Mouse (Mus musculus): Measurements from ENCODE around the gene Bhmt2.

The Bhmt2 gene

GRCm38 (mm10) chr13:93674131-93674561, at the start of gene Bhmt2, which contains the start of gene Dmgdh:
TSS of gene Bhmt2 (minus strand) at chr13:93674302.
TSS of gene Dmgdh (plus strand) at chr13:93674433.
- no peak for DNase-seq (ENCODE audit: low spot score in 2 of 2)

GRCm38 (mm10) chr13:93723455-93723854, 49.4 kb upstream of the Bhmt2 start:
- DNase-seq (ENCODE audit: low spot score in 2 of 2), result no peak

DNA sequence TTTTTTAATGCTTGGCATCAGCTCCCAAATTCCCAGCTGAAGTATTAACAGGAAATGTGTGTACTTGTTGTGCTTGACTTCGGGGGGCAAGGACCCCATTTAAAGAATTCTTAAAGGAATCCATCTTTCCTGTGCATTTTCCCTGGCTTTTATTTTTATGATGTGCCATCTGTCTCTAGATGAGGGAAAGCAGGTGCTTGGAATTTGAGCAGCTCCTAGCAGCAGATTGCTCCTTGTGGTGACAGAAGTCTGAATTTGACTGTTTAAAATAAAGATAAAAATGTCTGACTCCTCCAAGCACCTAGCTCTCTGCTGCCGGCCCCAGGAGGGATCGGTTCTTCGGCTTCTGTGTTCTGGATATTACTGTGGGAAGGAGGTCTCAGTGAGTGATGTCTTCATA, 47.8 kb upstream of the Bhmt2 start:
- no peak for DNase-seq (ENCODE audit: low spot score in 2 of 2)

DNA sequence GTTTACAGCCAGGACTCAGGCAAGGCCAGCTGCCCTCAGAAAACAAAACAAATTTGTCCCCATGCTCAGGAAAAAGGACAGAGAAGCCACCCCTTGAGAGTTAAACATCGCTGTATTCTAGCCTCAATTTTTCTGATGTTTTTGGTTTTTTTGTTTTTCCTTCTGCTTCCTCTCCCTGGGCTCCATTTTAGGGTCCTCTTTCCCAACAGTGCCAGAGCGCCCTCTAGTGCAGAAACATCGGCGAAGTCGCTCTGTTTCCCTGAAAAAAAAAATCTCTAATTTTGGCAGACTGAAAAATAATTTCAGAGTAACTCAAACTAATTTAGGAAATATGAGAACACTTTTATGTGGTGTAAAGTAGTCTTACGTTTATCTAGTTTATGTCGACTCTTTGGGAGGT, 44.8 kb upstream of the Bhmt2 start:
- DNase-seq (ENCODE audit: low spot score in 2 of 2), result peak in 1 of 2 experiments; percentile 67

GRCm38 (mm10) chr13:93717113-93717512, 43.0 kb upstream of the Bhmt2 start:
- no peak for DNase-seq (ENCODE audit: low spot score in 2 of 2)

GRCm38 (mm10) chr13:93713826-93714225, 39.7 kb upstream of the Bhmt2 start:
- DNase-seq (ENCODE audit: low spot score in 2 of 2), result no peak

DNA sequence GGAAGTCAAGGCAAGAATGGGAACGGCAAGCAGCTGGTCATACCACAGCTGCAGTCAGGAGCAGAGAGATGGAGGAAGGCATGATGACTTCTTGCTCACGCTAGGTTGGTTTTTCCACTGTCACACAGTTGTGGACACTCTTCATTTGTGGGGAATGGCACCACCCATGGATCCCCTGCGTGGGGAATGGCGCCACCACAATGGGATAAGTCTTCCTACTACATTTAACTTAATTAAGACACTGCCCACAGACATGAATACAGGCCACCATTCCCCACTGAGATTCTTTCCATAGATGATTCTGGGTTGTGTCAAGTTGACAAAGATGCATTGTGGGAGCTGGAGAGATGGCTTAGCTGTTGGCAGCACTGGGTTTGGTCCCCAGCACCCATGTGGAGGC, 38.3 kb upstream of the Bhmt2 start:
- no peak for DNase-seq (ENCODE audit: low spot score in 2 of 2)

DNA sequence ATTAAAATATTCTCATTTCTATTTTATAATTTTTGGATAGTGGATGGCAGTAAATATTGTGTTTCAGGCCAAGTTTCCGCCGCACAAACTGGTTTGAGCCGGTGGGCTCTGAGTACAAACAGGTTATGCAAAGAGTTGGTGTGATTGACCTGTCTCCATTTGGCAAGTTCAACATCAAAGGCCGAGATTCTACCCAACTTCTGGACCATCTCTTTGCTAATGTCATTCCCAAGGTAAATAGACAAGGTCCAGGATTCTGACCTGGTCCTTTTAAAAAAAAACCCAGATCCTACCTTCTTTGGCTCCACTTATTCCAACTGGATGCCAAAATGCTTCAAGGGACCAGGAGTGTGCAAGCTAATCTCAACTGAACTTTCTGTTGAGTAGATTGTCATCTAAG, 37.1 kb upstream of the Bhmt2 start:
- DNase-seq (ENCODE audit: low spot score in 2 of 2), result no peak

- DNase-seq (ENCODE audit: low spot score in 2 of 2), result no peak
These were observed 36.2 kb upstream of the Bhmt2 start for GRCm38 (mm10) chr13:93710325-93710724.

DNA sequence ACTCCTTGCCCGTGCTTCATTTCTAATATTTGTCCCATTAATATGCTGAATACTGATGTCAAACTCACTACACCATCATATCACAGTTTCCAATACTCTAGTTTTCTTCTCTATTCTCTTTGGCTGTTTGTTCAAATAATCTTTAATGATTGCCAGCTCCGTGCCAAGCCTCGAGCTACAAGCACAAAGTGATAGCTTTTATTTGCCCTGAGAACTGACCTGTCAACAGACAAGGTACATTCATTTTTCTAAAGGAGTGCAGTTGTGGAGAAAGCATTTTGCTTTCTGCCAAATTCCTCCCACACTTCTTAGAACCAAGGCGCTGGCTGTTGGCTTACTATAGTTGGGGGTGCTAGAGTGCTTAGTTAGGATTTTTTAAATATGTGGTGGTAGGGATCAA, 33.2 kb upstream of the Bhmt2 start:
- DNase-seq (ENCODE audit: low spot score in 2 of 2), result no peak

GRCm38 (mm10) chr13:93705697-93706096, 31.6 kb upstream of the Bhmt2 start:
- no peak for DNase-seq (ENCODE audit: low spot score in 2 of 2)

GRCm38 (mm10) chr13:93698866-93699265, 24.8 kb upstream of the Bhmt2 start:
- no peak for DNase-seq (ENCODE audit: low spot score in 2 of 2)

GRCm38 (mm10) chr13:93690821-93691220, 16.7 kb upstream of the Bhmt2 start:
- no peak for DNase-seq (ENCODE audit: low spot score in 2 of 2)

DNA sequence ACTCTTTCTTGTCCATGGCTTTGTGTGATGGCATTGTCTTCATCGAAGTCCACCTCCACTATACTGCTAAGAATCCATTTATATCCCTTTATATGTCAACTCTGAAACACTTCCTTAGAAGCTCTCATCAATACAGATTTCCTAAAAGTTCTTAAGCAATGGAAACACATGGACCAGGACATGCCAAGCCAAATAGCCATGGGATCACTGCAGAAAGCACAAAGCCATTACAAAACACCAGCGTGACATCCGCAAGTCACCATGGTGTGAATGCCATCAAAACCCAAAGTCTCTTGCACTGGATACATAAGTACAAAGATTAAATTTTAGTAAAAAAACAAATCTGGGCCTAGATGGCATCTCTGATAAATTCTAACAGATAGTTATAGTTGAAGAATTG, 15.5 kb upstream of the Bhmt2 start:
- DNase-seq (ENCODE audit: low spot score in 2 of 2), result no peak

DNA sequence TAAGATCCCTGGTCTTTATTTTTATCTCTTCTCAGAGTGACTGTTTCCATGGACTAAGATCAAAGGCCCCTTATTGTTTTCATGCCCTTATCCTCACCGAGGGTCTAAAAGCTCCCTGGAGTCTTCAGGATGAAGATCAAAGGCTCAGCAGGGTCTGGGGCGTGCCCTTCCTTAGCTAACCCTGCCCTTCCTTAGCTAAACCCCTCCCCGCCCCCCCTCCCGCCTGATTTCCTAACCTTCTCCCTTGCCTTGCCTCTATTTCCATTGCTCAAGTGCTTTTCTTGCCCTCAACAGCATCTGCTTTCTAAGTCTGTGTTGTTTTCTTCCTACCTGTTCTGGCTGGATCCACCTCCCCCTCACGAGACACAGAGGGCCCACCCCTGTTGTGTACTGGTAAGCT, 13.2 kb upstream of the Bhmt2 start:
- DNase-seq (ENCODE audit: low spot score in 2 of 2), result no peak

GRCm38 (mm10) chr13:93685226-93685625, 11.1 kb upstream of the Bhmt2 start:
- no peak for DNase-seq (ENCODE audit: low spot score in 2 of 2)

- no peak for DNase-seq (ENCODE audit: low spot score in 2 of 2)
These were observed 9.2 kb upstream of the Bhmt2 start for GRCm38 (mm10) chr13:93683336-93683735.

DNA sequence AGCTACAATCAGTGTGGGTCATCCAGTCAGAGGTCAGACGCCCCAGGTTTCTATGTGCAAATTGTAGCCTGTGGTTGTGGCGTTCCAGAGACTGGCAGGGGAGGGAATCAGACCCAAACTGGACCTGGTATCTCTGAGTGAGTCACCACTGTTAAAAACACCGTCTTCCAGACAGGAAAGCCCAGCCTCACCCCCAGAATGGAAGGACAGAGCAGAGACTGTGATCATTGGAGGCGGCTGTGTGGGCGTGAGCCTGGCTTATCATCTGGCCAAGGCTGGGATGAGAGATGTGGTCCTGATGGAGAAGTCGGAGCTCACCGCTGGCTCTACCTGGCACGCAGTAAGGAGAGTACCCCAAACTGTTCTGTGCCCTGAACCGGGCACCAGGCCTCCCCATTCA, 2.8 kb upstream of the Bhmt2 start:
- DNase-seq (ENCODE audit: low spot score in 2 of 2), result no peak

DNA sequence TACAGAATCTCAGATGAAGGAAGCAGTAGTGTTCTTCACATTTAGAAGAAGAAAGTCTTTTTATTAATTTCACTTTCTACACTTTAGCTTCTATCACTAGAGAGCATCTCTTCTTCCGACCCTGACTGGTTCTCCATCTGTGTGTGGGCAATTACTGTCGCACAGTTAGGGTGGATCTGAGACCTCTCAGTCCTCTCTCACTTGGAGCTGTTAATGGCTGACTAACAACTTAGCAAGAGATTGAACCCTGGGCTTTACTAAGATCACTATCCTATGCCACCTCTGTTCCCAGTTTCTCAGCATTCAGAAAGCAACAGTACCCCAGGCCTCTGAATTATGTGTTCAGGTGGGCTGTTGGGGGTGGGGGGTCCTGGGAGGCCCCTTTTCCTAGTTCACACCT, 806 bp downstream of the Bhmt2 start:
- no peak for DNase-seq (ENCODE audit: low spot score in 2 of 2)

DNA sequence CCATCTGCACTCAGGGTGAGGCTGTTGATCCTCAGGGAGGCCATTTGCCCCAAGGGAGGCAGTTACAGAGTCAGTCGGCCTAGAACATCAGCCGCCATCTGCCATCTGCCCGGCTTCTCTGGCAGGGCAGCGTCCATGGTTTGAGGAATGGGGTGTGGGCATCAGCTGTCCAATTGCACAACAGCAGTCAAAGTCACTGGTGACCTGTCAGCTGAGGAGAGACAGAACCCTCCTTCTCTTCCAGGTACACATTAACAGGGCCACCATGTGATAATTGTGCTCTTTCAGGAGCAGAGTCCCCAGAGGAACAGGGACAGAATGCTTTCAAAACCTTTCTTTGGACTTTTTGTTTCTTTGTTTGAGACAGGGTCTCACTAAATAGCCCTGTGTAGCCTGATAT, 1.7 kb downstream of the Bhmt2 start:
- no peak for DNase-seq (ENCODE audit: low spot score in 2 of 2)

- DNase-seq (ENCODE audit: low spot score in 2 of 2), result no peak
These were observed 6.5 kb downstream of the Bhmt2 start for GRCm38 (mm10) chr13:93667586-93667985.

DNA sequence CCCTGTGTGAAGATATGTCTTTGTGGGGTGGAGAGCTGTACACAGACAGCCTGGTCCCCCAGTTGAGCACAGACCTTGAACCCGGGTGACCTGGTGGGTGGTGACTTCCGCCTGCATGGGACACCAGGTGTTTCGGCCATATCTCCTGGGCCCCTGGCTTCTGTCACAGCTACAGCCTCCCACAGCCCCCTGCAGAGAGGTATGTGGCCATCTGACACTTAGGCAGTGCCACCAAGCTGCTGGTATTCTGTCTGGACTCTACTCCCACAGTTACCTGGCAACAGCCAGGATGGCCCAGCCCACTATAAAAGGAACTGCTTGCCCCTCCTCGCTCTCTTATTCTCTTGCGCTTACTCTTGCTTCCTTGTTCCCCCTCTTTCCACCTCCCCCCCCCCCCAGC, 16.2 kb downstream of the Bhmt2 start:
- DNase-seq (ENCODE audit: low spot score in 2 of 2), result no peak

GRCm38 (mm10) chr13:93653382-93653781, 20.7 kb downstream of the Bhmt2 start:
- no peak for DNase-seq (ENCODE audit: low spot score in 2 of 2)

GRCm38 (mm10) chr13:93648387-93649130, 25.5 kb downstream of the Bhmt2 start:
- DNase-seq (ENCODE audit: low spot score in 2 of 2), result no peak
